Mouse (Mus musculus): ENCODE results near the gene Myo5a. TPM values are rescaled to one million over a fixed set of nuclear protein-coding genes. Genes with fewer than 3 reads are reported as not detected.

Myo5a gene
- polyA plus RNA-seq, 1 experiment from 2014 or later, result 1.6 TPM

DNA sequence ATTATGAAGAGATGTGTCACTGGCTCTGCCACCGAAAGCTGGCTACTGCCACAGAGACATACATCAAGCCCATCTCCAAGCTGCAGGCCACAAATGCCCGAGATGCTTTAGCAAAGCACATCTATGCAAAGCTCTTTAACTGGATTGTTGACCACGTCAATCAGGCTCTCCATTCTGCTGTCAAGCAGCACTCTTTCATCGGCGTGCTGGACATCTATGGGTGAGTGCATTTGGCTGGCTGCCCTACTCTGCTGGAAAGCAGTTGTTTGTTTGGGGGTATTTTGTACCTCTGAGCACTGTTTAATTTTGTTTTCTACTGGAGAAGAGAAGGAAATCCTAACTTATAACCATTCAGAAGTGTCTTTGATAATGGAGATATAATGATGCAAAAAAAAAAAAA lies 76.1 kb downstream of the Myo5a start:
- Histone ChIP-seq H3K4me2 (ENCODE audit: low read depth, low read length) (no peak overlapping the region), H3K27ac (ENCODE audit: low read length) (no peak overlapping the region), H3K9me3 (replicated peaks; ENCODE audit: control insufficient read depth, low read length) (no peaks in the 10 kb centered on the region), H3K4me3 (ENCODE audit: low read depth, low read length) (no peak overlapping the region), H3K27me3 (ENCODE audit: control insufficient read depth, insufficient read depth, low read depth, low read length) (no peaks in the 10 kb centered on the region), H3K9ac (ENCODE audit: low read depth, low read length) (no peak overlapping the region), H3K36me3 (ENCODE audit: control insufficient read depth, insufficient read depth) (no peaks in the 10 kb centered on the region), H3K4me1 (ENCODE audit: control insufficient read depth, low read depth, low read length) (no peaks in the 10 kb centered on the region)
- WGBS (ENCODE audit: insufficient replicate concordance), result 58% methylated on average over 5 of the region's 5 CpGs
- ATAC-seq (ENCODE audit: low read depth), result no peak

DNA sequence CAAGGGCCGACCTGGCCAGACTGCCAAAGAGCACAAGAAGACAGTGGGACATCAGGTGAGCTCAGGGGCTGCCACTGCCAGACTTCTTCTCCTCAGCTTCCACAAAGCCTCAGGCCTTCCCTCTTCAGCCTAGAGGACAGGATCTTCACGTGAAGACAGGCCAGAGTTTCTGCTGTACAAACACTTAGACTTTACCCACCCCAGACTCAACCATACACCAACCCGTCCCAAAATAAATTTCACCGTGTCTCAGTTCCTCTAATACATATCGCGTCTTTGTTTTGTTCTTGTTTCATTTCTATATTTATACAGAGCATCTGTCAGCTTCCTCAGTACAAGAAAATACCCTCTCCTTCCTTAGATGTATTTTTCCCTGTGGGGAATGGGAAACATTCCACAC lies 89.7 kb downstream of the Myo5a start:
- H3K36me3 ChIP-seq (ENCODE audit: control insufficient read depth, insufficient read depth), result no peaks in the 10 kb centered on the region
- WGBS (ENCODE audit: insufficient replicate concordance), result 68% methylated on average over 6 of the region's 6 CpGs
- ATAC-seq (ENCODE audit: low read depth), result no peak
- H3K9ac ChIP-seq (ENCODE audit: low read depth, low read length), result no peak overlapping the region
- H3K9me3 ChIP-seq (replicated peaks; ENCODE audit: control insufficient read depth, low read length), result no peaks in the 10 kb centered on the region
- H3K4me2 ChIP-seq (ENCODE audit: low read depth, low read length), result no peak overlapping the region
- H3K27me3 ChIP-seq (ENCODE audit: control insufficient read depth, insufficient read depth, low read depth, low read length), result no peaks in the 10 kb centered on the region
- no peaks in the 10 kb centered on the region for H3K4me1 ChIP-seq (ENCODE audit: control insufficient read depth, low read depth, low read length)
- no peak overlapping the region; the same call in 1 of the 2 replicates for H3K27ac ChIP-seq (ENCODE audit: low read length)
- H3K4me3 ChIP-seq (ENCODE audit: low read depth, low read length), result no peak overlapping the region

GRCm38 (mm10) chr9:75163650-75164049 lies 92.8 kb downstream of the Myo5a start:
- no peaks in the 10 kb centered on the region for H3K36me3 ChIP-seq (ENCODE audit: control insufficient read depth, insufficient read depth)
- H3K4me1 ChIP-seq (ENCODE audit: control insufficient read depth, low read depth, low read length), result no peaks in the 10 kb centered on the region
- no peaks in the 10 kb centered on the region for H3K9me3 ChIP-seq (replicated peaks; ENCODE audit: control insufficient read depth, low read length)
- no peak for ATAC-seq (ENCODE audit: low read depth)
- no peak overlapping the region for H3K9ac ChIP-seq (ENCODE audit: low read depth, low read length)
- H3K4me2 ChIP-seq (ENCODE audit: low read depth, low read length), result no peak overlapping the region
- H3K27me3 ChIP-seq (ENCODE audit: control insufficient read depth, insufficient read depth, low read depth, low read length), result no peaks in the 10 kb centered on the region
- H3K27ac ChIP-seq (ENCODE audit: low read length), result no peak overlapping the region
- H3K4me3 ChIP-seq (ENCODE audit: low read depth, low read length), result no peak overlapping the region

GRCm38 (mm10) chr9:75171721-75172120 lies 100.9 kb downstream of the Myo5a start:
- H3K27ac ChIP-seq (ENCODE audit: low read length), result no peak overlapping the region
- no peaks in the 10 kb centered on the region for H3K27me3 ChIP-seq (ENCODE audit: control insufficient read depth, insufficient read depth, low read depth, low read length)
- no peaks in the 10 kb centered on the region for H3K36me3 ChIP-seq (ENCODE audit: control insufficient read depth, insufficient read depth)
- H3K4me3 ChIP-seq (ENCODE audit: low read depth, low read length), result no peak overlapping the region
- ATAC-seq (ENCODE audit: low read depth), result no peak
- no peak overlapping the region for H3K9ac ChIP-seq (ENCODE audit: low read depth, low read length)
- H3K4me1 ChIP-seq (ENCODE audit: control insufficient read depth, low read depth, low read length), result no peaks in the 10 kb centered on the region
- H3K9me3 ChIP-seq (replicated peaks; ENCODE audit: control insufficient read depth, low read length), result no peaks in the 10 kb centered on the region
- H3K4me2 ChIP-seq (ENCODE audit: low read depth, low read length), result no peak overlapping the region
- 64% methylated on average over 3 of the region's 3 CpGs for WGBS (ENCODE audit: insufficient replicate concordance)

DNA sequence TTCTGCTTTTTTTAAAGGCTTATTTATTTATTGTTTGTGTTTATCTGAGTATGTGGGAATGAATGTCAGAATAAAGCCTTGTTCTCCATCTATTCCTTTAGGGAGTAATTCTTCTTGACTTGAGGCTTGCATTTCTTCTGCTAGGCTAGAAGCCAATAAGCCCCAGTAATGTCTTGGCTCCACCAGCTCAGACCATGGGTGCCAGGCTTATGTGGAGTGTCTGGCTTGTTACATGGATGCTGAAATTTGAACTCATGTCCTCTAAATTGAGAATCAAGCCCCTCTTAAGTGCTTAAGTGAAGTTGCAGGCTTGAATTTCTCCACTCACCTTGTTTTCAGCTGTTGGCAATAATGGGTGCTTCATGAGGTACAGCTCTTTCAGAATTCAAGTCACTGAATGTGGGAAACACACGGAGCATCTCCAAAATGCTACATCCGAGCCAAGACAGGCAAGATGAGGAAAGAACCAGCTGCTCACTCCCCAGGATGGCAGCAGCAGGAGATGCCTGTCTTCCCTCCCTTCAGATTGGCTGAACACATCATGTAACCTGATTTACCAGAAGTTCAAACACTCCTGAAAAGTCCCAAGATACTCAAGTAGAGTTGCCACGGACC lies 116.9 kb downstream of the Myo5a start:
- 57% methylated on average over 3 of the region's 3 CpGs for WGBS (ENCODE audit: insufficient replicate concordance)
- Histone ChIP-seq H3K27me3 (ENCODE audit: control insufficient read depth, insufficient read depth, low read depth, low read length) (no peaks in the 10 kb centered on the region), H3K9ac (ENCODE audit: low read depth, low read length) (no peak overlapping the region), H3K9me3 (replicated peaks; ENCODE audit: control insufficient read depth, low read length) (no peaks in the 10 kb centered on the region), H3K4me1 (ENCODE audit: control insufficient read depth, low read depth, low read length) (no peaks in the 10 kb centered on the region), H3K4me2 (ENCODE audit: low read depth, low read length) (no peak overlapping the region), H3K4me3 (ENCODE audit: low read depth, low read length) (no peak overlapping the region), H3K27ac (ENCODE audit: low read length) (no peak overlapping the region), H3K36me3 (ENCODE audit: control insufficient read depth, insufficient read depth) (no peaks in the 10 kb centered on the region)
- no peak for ATAC-seq (ENCODE audit: low read depth)

DNA sequence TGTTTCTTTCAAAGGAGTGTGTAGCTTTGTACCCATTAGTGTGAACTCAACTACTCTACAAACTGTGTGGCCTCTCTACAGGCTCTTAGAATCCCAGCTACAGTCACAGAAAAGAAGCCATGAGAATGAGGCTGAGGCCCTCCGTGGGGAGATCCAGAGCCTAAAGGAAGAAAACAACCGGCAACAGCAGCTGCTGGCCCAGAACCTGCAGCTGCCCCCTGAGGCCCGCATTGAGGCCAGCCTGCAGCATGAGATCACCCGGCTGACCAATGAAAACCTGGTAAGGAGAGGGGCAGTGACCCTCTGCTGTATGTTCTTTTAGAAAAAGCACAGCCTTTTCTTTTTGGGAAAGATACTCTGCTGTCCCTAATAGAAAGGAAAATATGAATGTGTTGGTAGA lies 123.0 kb downstream of the Myo5a start:
- H3K27me3 ChIP-seq (ENCODE audit: control insufficient read depth, insufficient read depth, low read depth, low read length), result no peaks in the 10 kb centered on the region
- H3K9me3 ChIP-seq (replicated peaks; ENCODE audit: control insufficient read depth, low read length), result no peaks in the 10 kb centered on the region
- no peak overlapping the region for H3K9ac ChIP-seq (ENCODE audit: low read depth, low read length)
- 70% methylated on average over 4 of the region's 4 CpGs for WGBS (ENCODE audit: insufficient replicate concordance)
- no peaks in the 10 kb centered on the region for H3K36me3 ChIP-seq (ENCODE audit: control insufficient read depth, insufficient read depth)
- no peaks in the 10 kb centered on the region for H3K4me1 ChIP-seq (ENCODE audit: control insufficient read depth, low read depth, low read length)
- H3K4me3 ChIP-seq (ENCODE audit: low read depth, low read length), result no peak overlapping the region
- no peak overlapping the region for H3K4me2 ChIP-seq (ENCODE audit: low read depth, low read length)
- ATAC-seq (ENCODE audit: low read depth), result no peak
- no peak overlapping the region for H3K27ac ChIP-seq (ENCODE audit: low read length)

DNA sequence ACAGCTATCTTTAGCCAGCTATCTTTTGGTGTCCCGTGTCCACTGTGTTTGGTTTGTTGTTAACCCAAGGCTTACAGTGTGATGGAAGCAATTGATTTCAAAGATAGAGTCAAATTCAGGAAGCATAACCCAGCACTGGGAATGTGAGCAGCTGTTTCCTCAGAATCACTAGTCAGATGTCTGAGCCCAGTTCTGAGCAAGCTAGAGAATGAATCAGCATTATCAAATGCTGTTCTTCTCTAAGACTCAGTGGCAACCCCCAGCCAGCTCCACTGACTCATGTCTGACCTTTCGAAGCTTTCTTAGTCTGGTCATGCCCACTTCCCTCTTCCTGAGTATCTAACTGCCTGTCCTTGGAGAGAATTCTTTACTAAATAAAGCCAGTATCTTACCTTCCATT lies 125.5 kb downstream of the Myo5a start:
- no peak overlapping the region for H3K27ac ChIP-seq (ENCODE audit: low read length)
- no peak overlapping the region for H3K9ac ChIP-seq (ENCODE audit: low read depth, low read length)
- H3K4me1 ChIP-seq (ENCODE audit: control insufficient read depth, low read depth, low read length), result no peaks in the 10 kb centered on the region
- H3K9me3 ChIP-seq (replicated peaks; ENCODE audit: control insufficient read depth, low read length), result no peaks in the 10 kb centered on the region
- WGBS (ENCODE audit: insufficient replicate concordance), result 7% methylated on average over 2 of the region's 2 CpGs
- H3K4me2 ChIP-seq (ENCODE audit: low read depth, low read length), result no peak overlapping the region
- H3K36me3 ChIP-seq (ENCODE audit: control insufficient read depth, insufficient read depth), result no peaks in the 10 kb centered on the region
- H3K4me3 ChIP-seq (ENCODE audit: low read depth, low read length), result no peak overlapping the region
- peak; percentile 16; the same call in 1 of the 2 replicates for ATAC-seq (ENCODE audit: low read depth)
- H3K27me3 ChIP-seq (ENCODE audit: control insufficient read depth, insufficient read depth, low read depth, low read length), result no peaks in the 10 kb centered on the region

DNA sequence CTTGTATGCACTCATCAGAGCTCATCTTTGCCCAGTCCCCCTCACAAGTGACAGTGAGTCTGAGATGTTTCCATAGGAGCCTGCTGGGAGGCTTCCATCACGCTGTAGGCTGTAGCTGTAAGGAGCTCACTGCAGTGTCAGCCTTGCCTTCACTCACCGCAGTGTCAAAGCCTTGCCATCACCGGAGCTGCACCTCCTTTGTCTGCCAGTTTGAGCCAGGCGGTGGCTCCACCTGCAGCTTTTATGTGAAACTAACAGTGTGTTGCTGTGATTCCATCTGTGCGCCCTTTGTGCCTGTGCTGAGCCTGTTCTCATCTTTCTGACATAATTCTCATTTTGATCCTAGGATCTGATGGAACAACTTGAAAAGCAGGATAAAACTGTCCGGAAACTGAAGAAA lies 126.5 kb downstream of the Myo5a start:
- Histone ChIP-seq H3K4me3 (ENCODE audit: low read depth, low read length) (no peak overlapping the region), H3K4me2 (ENCODE audit: low read depth, low read length) (no peak overlapping the region), H3K9ac (ENCODE audit: low read depth, low read length) (no peak overlapping the region), H3K27ac (ENCODE audit: low read length) (no peak overlapping the region), H3K4me1 (ENCODE audit: control insufficient read depth, low read depth, low read length) (no peaks in the 10 kb centered on the region), H3K9me3 (replicated peaks; ENCODE audit: control insufficient read depth, low read length) (no peaks in the 10 kb centered on the region), H3K36me3 (ENCODE audit: control insufficient read depth, insufficient read depth) (no peaks in the 10 kb centered on the region), H3K27me3 (ENCODE audit: control insufficient read depth, insufficient read depth, low read depth, low read length) (no peaks in the 10 kb centered on the region)
- no peak for ATAC-seq (ENCODE audit: low read depth)
- 67% methylated on average over 6 of the region's 6 CpGs for WGBS (ENCODE audit: insufficient replicate concordance)

DNA sequence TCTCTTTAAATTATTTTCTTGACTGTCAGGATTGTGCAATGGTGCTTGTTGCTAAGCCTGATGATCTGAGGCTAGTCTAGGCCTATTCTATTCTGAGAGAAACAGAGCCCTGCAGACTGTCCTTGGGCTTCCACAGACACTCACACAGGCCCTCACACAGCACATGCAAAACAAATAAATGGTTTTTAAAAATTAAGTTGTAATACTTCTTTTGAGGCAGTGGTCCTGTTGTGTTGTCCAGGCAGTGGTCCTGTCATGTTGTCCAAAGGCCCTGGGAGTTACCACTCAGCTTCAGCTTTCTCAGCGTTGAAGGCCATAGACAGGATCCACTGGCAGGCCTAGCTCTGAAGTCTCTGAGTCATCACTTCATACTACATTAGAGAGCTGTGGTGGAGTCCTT lies 130.7 kb downstream of the Myo5a start:
- Histone ChIP-seq H3K27me3 (ENCODE audit: control insufficient read depth, insufficient read depth, low read depth, low read length) (no peaks in the 10 kb centered on the region), H3K4me2 (ENCODE audit: low read depth, low read length) (no peak overlapping the region), H3K4me3 (ENCODE audit: low read depth, low read length) (no peak overlapping the region), H3K9me3 (replicated peaks; ENCODE audit: control insufficient read depth, low read length) (no peaks in the 10 kb centered on the region), H3K36me3 (ENCODE audit: control insufficient read depth, insufficient read depth) (no peaks in the 10 kb centered on the region), H3K9ac (ENCODE audit: low read depth, low read length) (no peak overlapping the region), H3K4me1 (ENCODE audit: control insufficient read depth, low read depth, low read length) (no peaks in the 10 kb centered on the region), H3K27ac (ENCODE audit: low read length) (no peak overlapping the region)
- WGBS (ENCODE audit: insufficient replicate concordance), result 73% methylated on average over 1 of the region's 1 CpGs
- ATAC-seq (ENCODE audit: low read depth), result no peak
